Mouse (Mus musculus) heart, postnatal 0 days (tissue): ENCODE measurements around the gene Mex3a. TPM values are rescaled to one million over a fixed set of nuclear protein-coding genes. Genes with fewer than 3 reads are reported as not detected.
A peak's percentile ranks its signal among the peaks of the same experiment; 100 is the strongest.

Experiments
- ATAC-seq: fragments of 200-750 bp; cut with Nextera tagmentation; 2 replicates; pipeline ENCODE4 v1.8.0; 2017; ENCODE audit warnings: low read depth, moderate number of reproducible peaks, moderate library complexity; ENCODE audit not compliant: insufficient read depth
- DNase-seq: peaks from one replicate; pipeline ENCODE4 v3.0.0-alpha.2; 2016; ENCODE audit warnings: low spot score
- H3K27ac ChIP-seq: fragments of 300-500 bp; sonication (generic); 2 replicates; pipeline ENCODE4 v1.5.1; 2014; ENCODE audit warnings: low read depth, mild to moderate bottlenecking
- H3K27me3 ChIP-seq: fragments of 300-500 bp; sonication (generic); 2 replicates; pipeline ENCODE4 v1.6.1; 2014; ENCODE audit warnings: low read length, mixed read lengths; ENCODE audit not compliant: control insufficient read depth, insufficient read depth
- H3K36me3 ChIP-seq: fragments of 300-500 bp; sonication (generic); replicated peaks from 2 replicates; pipeline ENCODE4 v1.6.1; 2014; ENCODE audit warnings: low read length, mixed read lengths; ENCODE audit not compliant: control insufficient read depth, insufficient read depth
- H3K4me1 ChIP-seq: fragments of 300-500 bp; sonication (generic); 2 replicates; pipeline ENCODE4 v1.6.1; 2014; ENCODE audit warnings: antibody characterized with exemption; ENCODE audit not compliant: control insufficient read depth, insufficient read depth
- H3K4me2 ChIP-seq: fragments of 300-500 bp; sonication (generic); 2 replicates; pipeline ENCODE4 v1.6.1; 2014; ENCODE audit warnings: low read depth, mild to moderate bottlenecking, low read length, moderate library complexity
- H3K4me3 ChIP-seq: fragments of 300-500 bp; sonication (generic); 2 replicates; pipeline ENCODE4 v1.5.1; 2014; ENCODE audit warnings: low read depth, low read length
- H3K9ac ChIP-seq: fragments of 300-500 bp; sonication (generic); replicated peaks from 2 replicates; pipeline ENCODE4 v1.6.1; 2014; ENCODE audit warnings: low read depth, low read length, mixed read lengths
- H3K9me3 ChIP-seq: fragments of 300-500 bp; sonication (generic); replicated peaks from 2 replicates; pipeline ENCODE4 v1.6.1; 2016; ENCODE audit warnings: low read length; ENCODE audit not compliant: control insufficient read depth
- CTCF ChIP-seq: IDR thresholded peaks from 2 replicates; pipeline ENCODE4 v1.5.1; 2016; ENCODE audit warnings: antibody characterized with exemption, control low read depth, low read depth
- EP300 ChIP-seq: IDR thresholded peaks from 2 replicates; pipeline ENCODE4 v1.6.1; 2016; ENCODE audit warnings: antibody characterized with exemption, low read depth
- WGBS: fragments of 180-500 bp; shearing (Covaris S2); extraction: QIAGEN DNeasy Blood & Tissue Kit; methylation state at CpG from one replicate; pipeline ENCODE4 v1.1.7; 2014; 5-methylcytosine and 5-hydroxymethylcytosine counted together
- microRNA counts: library from miRNA; unstranded; fragments of <30 nt; microRNA quantifications from one replicate; lab custom pipeline; 2015
- microRNA-seq: library from miRNA; unstranded; fragments of <30 nt; microRNA quantifications from one replicate; pipeline ENCODE4, GENCODE M21; 2016
- polyA plus RNA-seq: library from polyadenylated mRNA; unstranded; fragments of >200 nt; fragmentation: Nextera tagmentation; extraction: Ambion mirVana; gene quantifications from 2 replicates; pipeline ENCODE4 v1.2.1, GENCODE M21; 2015
- total RNA-seq: library from RNA; depleted of rRNA; stranded (reverse); fragments of >200 nt; gene quantifications from 2 replicates; pipeline ENCODE4 v1.2.3, GENCODE M21; 2014; ENCODE audit warnings: low replicate concordance; rRNA removed

Gene Mex3a
- total and polyA plus RNA-seq, 2 experiments from 2014 or later: 2.7 to 6.0 TPM

- no peaks in the 10 kb centered on the region for H3K27me3 ChIP-seq
- no peak overlapping the region for H3K27ac ChIP-seq
- H3K9ac ChIP-seq: peak overlapping the region; percentile 70; the same call in 1 of the 2 replicates
- 41% methylated on average over 8 of the region's 8 CpGs for WGBS
- peaks cover 7% of the 10 kb centered on the region; the same call in 1 of the 2 replicates for H3K4me1 ChIP-seq
- no peak for ATAC-seq
- no peaks in the 10 kb centered on the region for H3K9me3 ChIP-seq
- peak overlapping the region; percentile 79 for H3K4me3 ChIP-seq
- no peak for DNase-seq
- H3K4me2 ChIP-seq: peak overlapping the region; percentile 80
- H3K36me3 ChIP-seq: peaks cover 25% of the 10 kb centered on the region
- TF ChIP-seq EP300: no peak
- TF ChIP-seq CTCF: no peak
Observed at GRCm38 (mm10) chr3:88578498-88579424, 46.6 kb downstream of the Mex3a start.

- peak overlapping the region; percentile 80 for H3K4me2 ChIP-seq
- peak overlapping the region; percentile 79 for H3K4me3 ChIP-seq
- no peaks in the 10 kb centered on the region for H3K9me3 ChIP-seq
- peaks cover 26% of the 10 kb centered on the region for H3K36me3 ChIP-seq
- under 1% methylated on average over 34 of the region's 34 CpGs for WGBS
- peak overlapping the region; percentile 70 for H3K9ac ChIP-seq
- ATAC-seq (peak; percentile 91), DNase-seq (peak; percentile 79)
- no peak for TF ChIP-seq EP300
- TF ChIP-seq CTCF: no peak
- peaks cover 7% of the 10 kb centered on the region; the same call in 1 of the 2 replicates for H3K4me1 ChIP-seq
- H3K27ac ChIP-seq: peak overlapping the region; percentile 66
- H3K27me3 ChIP-seq: no peaks in the 10 kb centered on the region
Observed at GRCm38 (mm10) chr3:88579454-88580117, 47.4 kb downstream of the Mex3a start.

GRCm38 (mm10) chr3:88585769-88586168, 53.6 kb downstream of the Mex3a start:
- no peak for ATAC-seq

GRCm38 (mm10) chr3:88586640-88587039, 54.4 kb downstream of the Mex3a start:
- TF ChIP-seq CTCF (no peak), EP300 (no peak)
- peaks cover 57% of the 10 kb centered on the region for H3K36me3 ChIP-seq
- H3K4me3 ChIP-seq: no peak overlapping the region
- WGBS: 92% methylated on average over 5 of the region's 5 CpGs
- H3K4me2 ChIP-seq: no peak overlapping the region
- H3K4me1 ChIP-seq: no peaks in the 10 kb centered on the region
- no peak for ATAC-seq
- no peak overlapping the region for H3K27ac ChIP-seq
- H3K9me3 ChIP-seq: no peaks in the 10 kb centered on the region
- DNase-seq: no peak
- no peak overlapping the region for H3K9ac ChIP-seq
- H3K27me3 ChIP-seq: no peaks in the 10 kb centered on the region

More at GRCm38 (mm10) chr3:88585769-88586168, 53.6 kb downstream of the Mex3a start:
- Histone ChIP-seq H3K27ac (no peak overlapping the region), H3K9ac (no peak overlapping the region), H3K4me2 (no peak overlapping the region), H3K9me3 (no peaks in the 10 kb centered on the region), H3K4me3 (no peak overlapping the region), H3K27me3 (no peaks in the 10 kb centered on the region), H3K4me1 (no peaks in the 10 kb centered on the region), H3K36me3 (peaks cover 61% of the 10 kb centered on the region)
- no peak for DNase-seq
- WGBS: 92% methylated on average over 6 of the region's 6 CpGs
- no peak for TF ChIP-seq CTCF
- TF ChIP-seq EP300: no peak

GRCm38 (mm10) chr3:88590246-88590645, 58.1 kb downstream of the Mex3a start:
- H3K4me1 ChIP-seq: peaks cover 8% of the 10 kb centered on the region; the same call in 1 of the 2 replicates
- no peak overlapping the region for H3K4me2 ChIP-seq
- WGBS: 34% methylated on average over 5 of the region's 5 CpGs
- TF ChIP-seq EP300 (no peak), CTCF (no peak)
- no peak overlapping the region for H3K27ac ChIP-seq
- H3K9ac ChIP-seq: no peak overlapping the region
- H3K36me3 ChIP-seq: peaks cover 35% of the 10 kb centered on the region
- DNase-seq (no peak), ATAC-seq (no peak)
- H3K9me3 ChIP-seq: no peaks in the 10 kb centered on the region
- no peaks in the 10 kb centered on the region for H3K27me3 ChIP-seq
- no peak overlapping the region for H3K4me3 ChIP-seq

MicroRNAs within 50 kb of the gene (microRNA counts, 519-probe panel; counts per million panel counts)
- microRNA mmu-miR-1905 (lab: Ali Mortazavi, UCI): not detected

Small RNAs within 50 kb of the gene (microRNA-seq; reads per million reads assigned to microRNA genes)
- not detected for gene Mir1905

Other genes starting within 250 kb of the Mex3a start
- gene Gm38392, start 245.2 kb upstream of the Mex3a start, total RNA-seq: not detected in 2 replicates
- 0.16 TPM in 1 of 2 replicates, not detected in the other for gene Gm38392, start 245.2 kb upstream of the Mex3a start, polyA plus RNA-seq
- gene Tsacc, start 235.4 kb upstream of the Mex3a start, total RNA-seq: 21.5 and 30.3 TPM in 2 replicates
- gene Tsacc, start 235.4 kb upstream of the Mex3a start, polyA plus RNA-seq: 14.3 and 16.7 TPM in 2 replicates
- gene Cct3, start 235.3 kb upstream of the Mex3a start, total RNA-seq: 187 and 208 TPM in 2 replicates
- 254 and 256 TPM in 2 replicates for gene Cct3, start 235.3 kb upstream of the Mex3a start, polyA plus RNA-seq
- 75.1 and 156 TPM in 2 replicates for gene Glmp, start 207.4 kb upstream of the Mex3a start, total RNA-seq
- gene Glmp, start 207.4 kb upstream of the Mex3a start, polyA plus RNA-seq: 129 and 143 TPM in 2 replicates
- 0.27 and 3.7 TPM in 2 replicates for gene Tmem79, start 196.2 kb upstream of the Mex3a start, total RNA-seq
- 1.3 and 1.6 TPM in 2 replicates for gene Tmem79, start 196.2 kb upstream of the Mex3a start, polyA plus RNA-seq
- gene Smg5, start 196.1 kb upstream of the Mex3a start, total RNA-seq: 54.3 and 60.8 TPM in 2 replicates
- 25.1 TPM in 2 replicates for gene Smg5, start 196.1 kb upstream of the Mex3a start, polyA plus RNA-seq
- gene Paqr6, start 167.8 kb upstream of the Mex3a start, total RNA-seq: not detected in 2 replicates
- gene Paqr6, start 167.8 kb upstream of the Mex3a start, polyA plus RNA-seq: 1.2 and 1.7 TPM in 2 replicates
- gene Bglap3, start 159.7 kb upstream of the Mex3a start, total RNA-seq: not detected in 2 replicates
- not detected in 2 replicates for gene Bglap3, start 159.7 kb upstream of the Mex3a start, polyA plus RNA-seq
- gene Bglap2, start 153.7 kb upstream of the Mex3a start, total RNA-seq: not detected in 2 replicates
- gene Bglap2, start 153.7 kb upstream of the Mex3a start, polyA plus RNA-seq: not detected in 2 replicates
- gene Bglap, start 147.9 kb upstream of the Mex3a start, total RNA-seq: not detected in 2 replicates
- not detected in 2 replicates for gene Bglap, start 147.9 kb upstream of the Mex3a start, polyA plus RNA-seq
- gene Pmf1, start 122.1 kb upstream of the Mex3a start, total RNA-seq: 86.0 and 116 TPM in 2 replicates
- gene Pmf1, start 122.1 kb upstream of the Mex3a start, polyA plus RNA-seq: 62.9 and 65.8 TPM in 2 replicates
- 17.2 and 25.4 TPM in 2 replicates for gene Slc25a44, start 107.3 kb upstream of the Mex3a start, total RNA-seq
- gene Slc25a44, start 107.3 kb upstream of the Mex3a start, polyA plus RNA-seq: 9.6 and 9.7 TPM in 2 replicates
- 2.0 and 2.1 TPM in 2 replicates for gene Sema4a, start 71.2 kb upstream of the Mex3a start, total RNA-seq
- 0.93 and 1.0 TPM in 2 replicates for gene Sema4a, start 71.2 kb upstream of the Mex3a start, polyA plus RNA-seq
- 156 and 210 TPM in 2 replicates for gene Lmna, start 22.4 kb upstream of the Mex3a start, total RNA-seq
- 109 and 122 TPM in 2 replicates for gene Lmna, start 22.4 kb upstream of the Mex3a start, polyA plus RNA-seq
- 0.39 and 2.5 TPM in 2 replicates for gene Rab25, start 15.9 kb downstream of the Mex3a start, total RNA-seq
- gene Rab25, start 15.9 kb downstream of the Mex3a start, polyA plus RNA-seq: 0.16 TPM in 1 of 2 replicates, not detected in the other
- 3.6 and 34.6 TPM in 2 replicates for gene Lamtor2, start 20.7 kb downstream of the Mex3a start, total RNA-seq
- 131 and 136 TPM in 2 replicates for gene Lamtor2, start 20.7 kb downstream of the Mex3a start, polyA plus RNA-seq
- gene Ubqln4, start 21.4 kb downstream of the Mex3a start, total RNA-seq: 74.9 and 82.4 TPM in 2 replicates
- 18.3 and 19.0 TPM in 2 replicates for gene Ubqln4, start 21.4 kb downstream of the Mex3a start, polyA plus RNA-seq
- gene Ssr2, start 43.5 kb downstream of the Mex3a start, total RNA-seq: 246 and 286 TPM in 2 replicates
- gene Ssr2, start 43.5 kb downstream of the Mex3a start, polyA plus RNA-seq: 144 and 146 TPM in 2 replicates
- 81.1 and 146 TPM in 2 replicates for gene Arhgef2, start 73.6 kb downstream of the Mex3a start, total RNA-seq
- gene Arhgef2, start 73.6 kb downstream of the Mex3a start, polyA plus RNA-seq: 52.2 and 56.1 TPM in 2 replicates
- not detected in 2 replicates for gene Rxfp4, start 120.7 kb downstream of the Mex3a start, total RNA-seq
- not detected in 2 replicates for gene Rxfp4, start 120.7 kb downstream of the Mex3a start, polyA plus RNA-seq
- gene Khdc4, start 153.4 kb downstream of the Mex3a start, total RNA-seq: 96.2 and 102 TPM in 2 replicates
- gene Khdc4, start 153.4 kb downstream of the Mex3a start, polyA plus RNA-seq: 44.4 and 46.2 TPM in 2 replicates
- 65.8 and 82.6 TPM in 2 replicates for gene Rit1, start 184.4 kb downstream of the Mex3a start, total RNA-seq
- 85.4 and 119 TPM in 2 replicates for gene Rit1, start 184.4 kb downstream of the Mex3a start, polyA plus RNA-seq
- 3.5 and 13.4 TPM in 2 replicates for gene Syt11, start 242.8 kb downstream of the Mex3a start, total RNA-seq
- 3.2 and 4.7 TPM in 2 replicates for gene Syt11, start 242.8 kb downstream of the Mex3a start, polyA plus RNA-seq